Mouse (Mus musculus) G1E (cell line): ENCODE measurements around the gene Smtnl1.

ENCODE experiments used
- CTCF ChIP-seq: IDR thresholded peaks from 2 replicates; pipeline ENCODE4 v1.5.1; 2012; ENCODE audit warnings: low read depth, low read length, inconsistent platforms, mixed read lengths
- TAL1 ChIP-seq: conservative IDR thresholded peaks from 2 replicates; pipeline ENCODE4 v1.6.1; 2012; ENCODE audit warnings: low read depth, low read length, inconsistent platforms, mixed read lengths

- TF ChIP-seq CTCF (no peak), TAL1 (no peak)
Observed at GRCm38 (mm10) chr2:84800304-84800703, 22.1 kb downstream of the Smtnl1 start.
